Mouse (Mus musculus) heart, postnatal 25 days (tissue): ENCODE measurements around the gene Alb. TPM values are rescaled to one million over a fixed set of nuclear protein-coding genes. Genes with fewer than 3 reads are reported as not detected.

Source experiments
- DNase-seq: peaks from one replicate; pipeline ENCODE4 v3.0.0; 2022; ENCODE audit warnings: low spot score
- intact Hi-C: fragments of 180-260 bp; cut with DNase I; formaldehyde crosslinking; loops from one replicate; pipeline ENCODE4 v1.15.1; 2025
- total RNA-seq, 2 experiments: library from RNA; stranded (reverse); gene quantifications; 2 replicates each; pipeline ENCODE4 v1.2.3; 2021

Alb gene
- total RNA-seq, result not detected

GRCm38 (mm10) chr5:90460619-90461018 lies at the start of gene Alb:
Gene Alb, plus strand, starts transcription at chr5:90460897.
- DNase-seq, result no peak
- intact Hi-C loops, result no loop called here

GRCm38 (mm10) chr5:90414142-90414924 lies 46.4 kb upstream of the Alb start:
- intact Hi-C loops, result no loop called here
- DNase-seq, result no peak

GRCm38 (mm10) chr5:90414925-90415295 lies 45.8 kb upstream of the Alb start:
- intact Hi-C loops, result no loop called here
- no peak for DNase-seq

GRCm38 (mm10) chr5:90424625-90425024 lies 36.1 kb upstream of the Alb start:
- no peak for DNase-seq
- intact Hi-C loops, result no loop called here

- intact Hi-C loops, result no loop called here
These were observed 35.5 kb upstream of the Alb start for GRCm38 (mm10) chr5:90425191-90425590.

GRCm38 (mm10) chr5:90431053-90431452 lies 29.6 kb upstream of the Alb start:
- intact Hi-C loops, result no loop called here
- no peak for DNase-seq

More at GRCm38 (mm10) chr5:90425191-90425590, 35.5 kb upstream of the Alb start:
- no peak for DNase-seq

GRCm38 (mm10) chr5:90439157-90439556 lies 21.5 kb upstream of the Alb start:
- no peak for DNase-seq
- intact Hi-C loops, result no loop called here

DNA sequence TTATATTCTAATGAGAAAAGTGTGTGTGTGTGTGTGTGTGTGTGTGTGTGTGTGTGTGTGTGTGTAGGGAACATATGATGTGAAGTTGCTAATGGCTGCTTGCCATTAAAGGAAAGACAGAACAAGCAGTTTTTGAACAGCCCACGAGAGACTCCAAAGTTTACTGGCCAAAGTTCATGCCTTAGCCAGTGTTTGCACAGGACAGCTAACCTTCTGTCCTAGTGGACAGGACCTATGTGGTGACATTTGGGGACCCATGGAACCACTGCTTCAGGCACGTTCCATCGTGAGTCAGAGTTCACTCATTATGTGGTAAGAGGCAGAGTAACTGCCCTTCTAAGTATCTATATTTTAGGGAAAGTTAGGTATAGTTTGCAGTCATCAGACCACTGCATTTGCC lies 13.1 kb upstream of the Alb start:
- no peak for DNase-seq
- intact Hi-C loops, result no loop called here

GRCm38 (mm10) chr5:90449961-90450360 lies 10.7 kb upstream of the Alb start:
- intact Hi-C loops, result no loop called here
- no peak for DNase-seq

DNA sequence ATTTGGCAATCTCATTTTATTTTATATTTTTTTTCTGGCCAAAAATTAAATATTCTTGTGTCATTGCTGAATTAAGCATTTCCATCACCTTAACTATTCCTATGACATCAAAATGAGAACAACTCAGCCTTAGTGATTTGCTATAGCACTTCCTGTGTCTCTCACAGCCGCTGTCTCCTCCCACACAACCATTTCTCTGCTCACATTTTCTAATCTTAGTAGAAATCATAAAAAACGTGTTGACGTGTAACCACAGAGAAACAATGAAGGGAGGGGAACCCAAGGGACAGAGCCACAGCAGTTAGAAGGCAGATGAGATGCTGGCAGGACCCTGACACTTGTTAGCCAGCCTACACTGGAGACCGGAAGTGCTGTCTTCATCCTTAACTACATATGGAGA lies 8.0 kb upstream of the Alb start:
- intact Hi-C loops, result no loop called here
- DNase-seq, result no peak

GRCm38 (mm10) chr5:90457241-90457640 lies 3.5 kb upstream of the Alb start:
- intact Hi-C loops, result no loop called here
- no peak for DNase-seq

DNA sequence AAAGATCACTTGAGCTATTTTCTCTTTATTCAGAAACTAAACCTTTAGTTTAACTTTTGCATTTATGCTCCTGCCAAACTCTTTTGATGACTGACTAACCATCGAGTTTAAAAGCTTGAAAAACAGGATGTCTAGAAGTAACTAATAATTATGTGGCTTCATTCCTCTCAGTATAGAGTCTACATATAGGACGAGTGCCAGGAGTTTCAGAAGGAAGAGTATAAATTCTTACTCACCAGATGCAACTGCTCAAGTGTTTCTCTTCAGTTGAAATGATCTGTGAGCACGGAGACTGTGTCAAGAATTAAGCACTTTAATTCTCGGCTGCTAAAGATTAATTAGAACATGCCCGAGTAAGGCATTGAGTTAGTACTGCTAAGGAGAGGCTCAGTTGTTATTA lies 2.0 kb upstream of the Alb start:
- intact Hi-C loops, result no loop called here
- DNase-seq, result no peak

DNA sequence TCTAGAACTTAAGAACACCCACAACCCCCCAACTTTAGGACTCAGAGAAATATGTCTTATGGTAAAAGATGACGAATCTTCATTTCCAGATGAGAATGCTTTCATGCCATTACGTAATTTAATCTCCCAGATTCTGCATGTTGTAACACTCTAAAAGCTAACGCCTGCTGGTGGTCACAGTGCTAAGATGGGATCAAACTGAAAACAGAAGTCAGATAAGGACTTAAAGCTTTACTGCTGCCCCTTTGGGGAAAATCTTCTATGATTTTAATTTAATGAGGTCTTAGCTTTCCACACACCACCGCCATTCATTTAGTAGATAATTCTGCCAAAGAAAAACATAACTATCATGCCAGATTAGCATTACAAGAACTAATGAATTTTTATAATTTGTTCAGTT lies 6.1 kb downstream of the Alb start:
- intact Hi-C loops, result no loop called here
- DNase-seq, result no peak

DNA sequence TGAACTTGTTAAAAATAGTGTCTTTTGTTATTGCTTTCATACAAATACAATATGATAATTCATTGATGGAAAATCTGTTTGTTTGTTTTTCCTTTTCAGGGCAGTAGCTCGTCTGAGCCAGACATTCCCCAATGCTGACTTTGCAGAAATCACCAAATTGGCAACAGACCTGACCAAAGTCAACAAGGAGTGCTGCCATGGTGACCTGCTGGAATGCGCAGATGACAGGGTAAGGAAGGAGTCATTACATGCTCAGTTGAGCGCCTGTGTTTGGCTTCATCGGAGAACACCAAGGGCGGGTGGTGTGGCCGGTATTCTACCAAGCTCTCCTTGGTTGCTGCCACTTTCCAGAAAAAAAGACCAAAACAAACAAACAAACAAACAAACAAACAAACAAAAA lies 6.5 kb downstream of the Alb start:
- intact Hi-C loops, result no loop called here

DNA sequence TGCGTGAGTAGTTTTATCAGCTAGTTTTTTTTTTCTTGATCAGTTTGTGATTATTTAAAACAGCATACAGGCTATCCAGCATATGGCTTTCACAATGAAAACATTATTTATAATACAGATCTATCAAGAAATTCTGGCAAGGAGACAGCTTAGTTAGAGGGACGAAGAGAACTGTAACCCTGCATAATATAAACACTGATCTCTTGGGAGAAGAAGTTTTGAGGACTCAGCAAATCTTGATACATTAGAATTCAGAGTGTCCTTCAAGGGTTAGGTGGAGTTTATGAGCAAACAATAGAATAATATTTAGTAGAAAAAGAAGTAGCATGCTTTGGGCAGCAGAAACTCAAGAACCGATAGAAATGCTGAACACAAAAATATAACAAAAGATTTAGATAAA lies 10.1 kb downstream of the Alb start:
- intact Hi-C loops, result no loop called here
- DNase-seq, result no peak

More for the DNA sequence above, 6.5 kb downstream of the Alb start:
- DNase-seq, result no peak

GRCm38 (mm10) chr5:90473902-90474301 lies 13.2 kb downstream of the Alb start:
- intact Hi-C loops, result no loop called here
- DNase-seq, result no peak

GRCm38 (mm10) chr5:90474369-90474768 lies 13.7 kb downstream of the Alb start:
- intact Hi-C loops, result no loop called here
- no peak for DNase-seq

- DNase-seq, result no peak
- intact Hi-C loops, result no loop called here
These were observed 16.0 kb downstream of the Alb start for GRCm38 (mm10) chr5:90476741-90477140.

GRCm38 (mm10) chr5:90477308-90478140 lies 16.8 kb downstream of the Alb start:
- no peak for DNase-seq
- intact Hi-C loops, result no loop called here

GRCm38 (mm10) chr5:90478886-90479285 lies 18.2 kb downstream of the Alb start:
- no peak for DNase-seq
- intact Hi-C loops, result no loop called here

- intact Hi-C loops, result no loop called here
- no peak for DNase-seq
These were observed 24.9 kb downstream of the Alb start for GRCm38 (mm10) chr5:90485597-90485996.
